Mouse (Mus musculus): ENCODE data around the gene Lrrc75b. TPM values are rescaled to one million over a fixed set of nuclear protein-coding genes. Genes with fewer than 3 reads are reported as not detected.
"Not testable (repeated sequence)": the region's sequence is repeated elsewhere in the genome, so short reads cannot be mapped to it uniquely, and the experiment has no call there.

The Lrrc75b gene
- total RNA-seq, 2 experiments from 2014 or later, result 1.3 to 1.5 TPM

- intact Hi-C loops (cut with DNase I); DNase-seq: not testable (repeated sequence)
These were observed 54.2 kb downstream of the Lrrc75b start for GRCm38 (mm10) chr10:75505928-75506327.

- no peak for DNase-seq
- intact Hi-C loops (cut with DNase I), result no loop called here
These were observed 55.0 kb downstream of the Lrrc75b start for GRCm38 (mm10) chr10:75505130-75505495.

GRCm38 (mm10) chr10:75504234-75505129 lies 55.6 kb downstream of the Lrrc75b start:
- no peak for DNase-seq
- intact Hi-C loops (cut with DNase I), result no loop called here

GRCm38 (mm10) chr10:75503692-75504091 lies 56.4 kb downstream of the Lrrc75b start:
- no peak for DNase-seq
- intact Hi-C loops (cut with DNase I), result no loop called here

GRCm38 (mm10) chr10:75501641-75502040 lies 58.5 kb downstream of the Lrrc75b start:
- DNase-seq, result no peak
- intact Hi-C loops (cut with DNase I), result no loop called here

- no peak for DNase-seq
- intact Hi-C loops (cut with DNase I), result no loop called here
These were observed 59.8 kb downstream of the Lrrc75b start for GRCm38 (mm10) chr10:75500345-75500744.

Other genes with a start within 250 kb of the Lrrc75b start
- 10 to 100 TPM; 13.2 to 15.2 TPM for gene Adora2a, start 243.5 kb downstream of the Lrrc75b start, total RNA-seq (2021)
- gene Upb1, start 159.2 kb downstream of the Lrrc75b start, total RNA-seq (2021), result under 1 TPM; 0.22 to 0.34 TPM
- gene Snrpd3, start 42.8 kb downstream of the Lrrc75b start, total RNA-seq (2021), result 10 to 100 TPM; 56.0 to 68.3 TPM
- gene Gucd1, start 42.4 kb downstream of the Lrrc75b start, total RNA-seq (2021), result 10 to 100 TPM; 43.8 to 45.5 TPM
- gene Ggt1, start 1.3 kb upstream of the Lrrc75b start, total RNA-seq (2021), result not detected
- gene Ggt5, start 29.0 kb upstream of the Lrrc75b start, total RNA-seq (2021), result 10 to 100 TPM in 1 of 2 experiments, 1 to 10 TPM in 1; 8.3 to 10.7 TPM
- gene Susd2, start 83.7 kb upstream of the Lrrc75b start, total RNA-seq (2021), result 1 to 10 TPM; 2.4 to 2.5 TPM
- gene Cabin1, start 204.0 kb upstream of the Lrrc75b start, total RNA-seq (2021), result 10 to 100 TPM; 23.0 to 24.8 TPM
- 10 to 100 TPM; 44.8 to 61.1 TPM for gene Ddt, start 213.1 kb upstream of the Lrrc75b start, total RNA-seq (2021)
- gene Gm20441, start 220.6 kb upstream of the Lrrc75b start, total RNA-seq (2021), result not detected
- 1 to 10 TPM; 1.8 to 4.3 TPM for gene Gstt3, start 221.1 kb upstream of the Lrrc75b start, total RNA-seq (2021)
- gene Gstt1, start 238.3 kb upstream of the Lrrc75b start, total RNA-seq (2021), result 1 to 10 TPM; 7.0 to 9.1 TPM